Mouse (Mus musculus): ENCODE measurements around the gene Btg3.

Btg3 gene

DNA sequence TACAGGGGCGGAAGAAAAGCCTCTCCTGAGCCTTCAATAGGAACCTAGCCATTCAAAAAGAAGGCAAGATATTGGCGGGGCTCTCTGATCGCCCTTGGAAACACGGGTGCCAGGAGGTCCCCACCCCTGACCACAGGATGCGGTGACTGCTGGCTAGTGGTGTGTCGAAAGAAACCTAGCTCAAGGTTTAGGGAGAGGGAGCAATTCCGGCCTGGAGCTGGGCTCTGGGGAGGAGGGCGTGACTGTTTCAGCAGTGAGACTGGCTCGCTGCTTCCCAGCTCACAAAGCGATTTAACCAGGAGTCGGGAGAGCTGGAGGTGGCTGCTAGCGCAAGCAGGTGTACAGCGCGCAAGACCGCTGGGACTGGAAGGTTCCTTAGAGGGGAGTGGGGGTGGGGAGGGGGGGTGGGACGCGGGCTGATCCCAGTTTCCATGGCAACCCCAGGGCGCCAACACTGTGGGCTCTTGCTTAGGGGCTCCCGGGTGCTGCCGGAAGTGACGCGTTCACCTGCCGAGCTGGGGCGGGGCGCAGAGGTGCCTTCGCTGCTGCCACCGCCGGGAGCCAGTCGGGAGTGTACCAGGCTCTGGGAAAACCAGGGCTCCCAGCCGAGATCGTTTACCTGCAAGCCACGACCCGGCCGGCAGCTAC, 75.7 kb downstream of the Btg3 start, which contains the start of gene Cxadr:
Gene Cxadr (plus strand): TSS at position 307 of the 648 bp plus-strand sequence.
- peak; percentile 65 for DNase-seq (ENCODE audit: low spot score)

DNA sequence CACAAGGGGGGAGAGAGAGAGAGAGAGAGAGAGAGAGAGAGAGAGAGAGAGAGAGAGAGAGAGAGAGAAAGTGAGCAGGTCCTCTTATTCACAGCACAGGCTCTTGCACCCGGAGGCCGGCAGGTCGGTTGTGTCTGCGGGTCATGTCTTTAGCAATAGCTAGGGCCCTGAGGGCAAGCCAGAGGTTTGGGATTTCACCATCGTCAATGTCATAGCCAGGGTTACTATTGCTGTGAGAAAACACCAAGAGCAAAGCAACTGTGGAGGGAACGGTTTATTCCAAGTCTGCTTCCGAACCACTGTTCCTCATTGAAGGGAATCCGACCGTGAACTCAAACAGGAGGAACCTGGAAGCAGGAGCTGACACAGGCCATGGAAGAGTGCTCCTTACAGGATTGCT, 80.9 kb downstream of the Btg3 start:
- no peak for DNase-seq (ENCODE audit: low spot score)

DNA sequence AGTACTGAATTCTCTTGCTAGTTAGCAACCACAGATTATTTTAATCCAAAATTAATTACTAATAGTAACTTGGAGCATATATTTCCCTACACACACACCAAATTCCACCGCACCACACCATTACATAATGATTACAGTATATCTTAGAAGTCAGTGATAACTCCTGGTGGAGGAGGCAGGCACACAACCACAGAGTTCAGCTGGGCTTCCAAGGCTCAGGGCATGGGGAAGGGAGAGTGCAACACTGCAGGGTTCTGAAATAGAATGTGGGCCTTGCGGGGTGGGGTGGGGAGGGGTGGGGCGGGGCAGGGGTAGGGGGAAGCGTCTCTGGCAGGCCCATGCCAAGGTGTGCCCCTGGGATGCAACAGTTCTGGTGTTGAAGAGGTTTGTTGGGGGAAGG, 81.4 kb downstream of the Btg3 start:
- no peak for DNase-seq (ENCODE audit: low spot score)

DNA sequence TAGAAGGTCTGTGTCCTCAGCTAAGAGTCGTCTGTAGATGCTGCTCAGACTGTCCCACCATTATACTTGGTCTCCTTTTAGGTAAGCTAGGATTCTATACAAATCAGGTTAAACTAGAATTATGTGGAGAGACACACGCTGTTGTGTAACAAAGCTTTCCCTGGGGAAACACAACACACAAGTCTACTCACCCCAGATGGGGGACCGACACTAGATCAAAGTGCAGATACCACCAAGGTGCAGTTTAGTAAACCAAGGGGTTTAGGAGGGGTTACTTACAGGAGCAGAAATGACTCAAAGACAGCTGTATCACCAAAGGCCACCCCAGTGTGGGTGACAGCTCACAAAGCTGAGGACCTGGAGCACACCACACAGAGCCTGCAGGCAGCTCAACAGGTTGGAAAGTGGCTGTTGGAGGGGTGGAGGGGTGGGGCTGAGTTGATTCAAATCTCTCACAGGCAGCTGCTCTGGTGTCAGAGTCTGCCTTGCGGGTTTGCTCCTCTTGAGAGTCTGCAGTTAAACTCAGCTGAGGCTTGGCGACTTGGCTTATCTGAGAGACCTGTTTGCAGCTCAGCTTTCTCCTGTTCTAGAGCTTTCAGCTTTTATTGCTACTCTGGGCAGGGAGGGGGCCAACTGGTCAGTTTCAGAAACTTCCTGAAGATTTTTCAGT, 82.3 kb downstream of the Btg3 start:
- no peak for DNase-seq (ENCODE audit: low spot score)

DNA sequence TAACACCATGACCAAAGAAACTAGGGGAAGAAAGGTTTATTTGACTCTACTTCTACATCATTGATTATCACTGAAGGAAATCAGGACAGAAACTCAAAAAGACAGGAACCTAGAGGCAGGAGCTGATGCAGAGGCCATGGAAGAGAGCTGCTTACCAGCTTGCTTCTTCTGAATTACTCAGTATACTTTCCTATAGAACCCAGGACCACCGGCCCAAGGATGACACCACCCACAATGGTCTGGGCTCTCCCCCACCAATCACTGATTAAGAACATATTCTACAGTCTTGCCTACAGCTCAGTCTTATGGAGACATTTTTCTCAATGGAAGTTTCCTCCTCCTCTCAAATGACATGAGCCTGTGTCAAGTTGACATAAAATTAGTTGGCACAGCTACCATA, 82.9 kb downstream of the Btg3 start:
- DNase-seq (ENCODE audit: low spot score), result no peak

DNA sequence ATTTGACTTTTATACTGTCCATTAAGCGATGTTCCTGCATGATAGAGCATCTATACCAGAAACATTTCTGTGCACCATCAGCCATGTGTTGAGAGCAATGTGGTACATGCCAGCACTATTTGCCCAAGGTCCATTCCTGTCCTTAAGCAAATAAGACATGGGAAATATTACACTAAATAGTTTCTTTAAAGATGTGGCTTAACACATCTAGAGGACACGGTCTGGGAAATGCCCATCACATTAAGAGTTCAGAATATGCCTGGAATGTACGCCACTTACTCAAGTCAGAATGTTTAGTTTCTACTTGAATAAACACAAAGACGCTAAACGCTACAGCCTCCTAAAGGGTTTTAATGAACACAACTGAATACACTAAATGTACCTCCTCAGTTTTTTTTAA, 93.8 kb downstream of the Btg3 start:
- DNase-seq (ENCODE audit: low spot score), result no peak
